In genomic region chr11:109902616-109903598, GRCm38 (mm10) we compare ENCODE assay signal across 9 mouse cellular contexts.
DNase-seq lines count a peak whose midpoint lies in the region; ATAC-seq and TF ChIP-seq lines count a peak whose summit lies in the region.
"Had no signal": no experiment of that assay in that cellular context is flagged by ENCODE, and none has a peak within 500 bp of the region (broad histone marks: within the 10 kb centered on the region; RNA-seq: fewer than 3 reads in every experiment).

No protein-coding gene starts in this region.

- TF ChIP-seq CTCF in midbrain, postnatal 0 days (IDR thresholded peaks at IDR 0.05), result no peak
- no peak for TF ChIP-seq CTCF in forebrain, postnatal 0 days (IDR thresholded peaks at IDR 0.05; ENCODE audit: low read depth)

- intact Hi-C loops in gastrocnemius, postnatal 14 days (cut with DNase I; ENCODE audit: low total_unique reads), result no loop called here

- H3K4me2 ChIP-seq in midbrain, postnatal 0 days (ENCODE audit: low read depth, low read length, poor library complexity, severe bottlenecking), result no peak overlapping the region
- no peak overlapping the region for H3K4me2 ChIP-seq in midbrain, embryonic 16.5 days (ENCODE audit: low read length)
- H3K4me2 ChIP-seq in forebrain, postnatal 0 days (ENCODE audit: low read depth), result no peak overlapping the region
- H3K4me2 ChIP-seq: liver, embryonic 15.5 days had no signal

- WGBS in midbrain, postnatal 0 days, result 39% methylated on average over 6 of the region's 6 CpGs
- 49% methylated on average over 6 of the region's 6 CpGs for WGBS in midbrain, embryonic 16.5 days
- WGBS in forebrain, postnatal 0 days, result 19% methylated on average over 6 of the region's 6 CpGs

- no peak for ATAC-seq in midbrain, postnatal 0 days (ENCODE audit: low FRiP score)
- no peak for ATAC-seq in midbrain, embryonic 16.5 days
- ATAC-seq in forebrain, postnatal 0 days, result peak; percentile 94

- H3K27me3 ChIP-seq in midbrain, postnatal 0 days (ENCODE audit: insufficient read depth, low read length), result no peaks in the 10 kb centered on the region
- no peaks in the 10 kb centered on the region for H3K27me3 ChIP-seq in midbrain, embryonic 16.5 days (ENCODE audit: control insufficient read depth, insufficient read depth, low read depth, low read length)
- no peaks in the 10 kb centered on the region for H3K27me3 ChIP-seq in forebrain, postnatal 0 days (ENCODE audit: insufficient read depth, low read length)
- H3K27me3 ChIP-seq: liver, embryonic 15.5 days had no signal

- no peak overlapping the region for H3K4me3 ChIP-seq in midbrain, postnatal 0 days (ENCODE audit: low read depth, low read length)
- no peak overlapping the region for H3K4me3 ChIP-seq in midbrain, embryonic 16.5 days (ENCODE audit: low read depth, low read length)
- H3K4me3 ChIP-seq in forebrain, postnatal 0 days (ENCODE audit: low read depth, low read length), result no peak overlapping the region
- H3K4me3 ChIP-seq: liver, embryonic 15.5 days had no signal

- no peaks in the 10 kb centered on the region for H3K9me3 ChIP-seq in midbrain, postnatal 0 days (ENCODE audit: low read length)
- no peaks in the 10 kb centered on the region for H3K9me3 ChIP-seq in midbrain, embryonic 16.5 days (replicated peaks; ENCODE audit: control insufficient read depth, low read length, poor library complexity, severe bottlenecking)
- H3K9me3 ChIP-seq in forebrain, postnatal 0 days (ENCODE audit: low read length), result no peaks in the 10 kb centered on the region
- H3K9me3 ChIP-seq: liver, embryonic 15.5 days had no signal

- DNase-seq in gastrocnemius, postnatal 14 days, result peak; percentile 30
- DNase-seq in gastrocnemius, postnatal 25 days, result no peak
- peak; percentile 83 for DNase-seq in midbrain, postnatal 0 days (ENCODE audit: low spot score)
- DNase-seq in forebrain, postnatal 0 days, result peak; percentile 86
- DNase-seq in skeletal muscle tissue, adult 2 months (ENCODE audit: low read depth, low spot score), result peak; percentile 70
- no peak for DNase-seq in frontal cortex, postnatal 10 days (ENCODE audit: low spot score in 2 of 2)
- DNase-seq in urinary bladder, postnatal 25 days (ENCODE audit: low spot score), result no peak

- no peak overlapping the region for H3K27ac ChIP-seq in midbrain, postnatal 0 days (ENCODE audit: low read depth, low read length)
- no peak overlapping the region for H3K27ac ChIP-seq in midbrain, embryonic 16.5 days (ENCODE audit: low read length)
- H3K27ac ChIP-seq in forebrain, postnatal 0 days (ENCODE audit: low read depth, low read length), result peak overlapping the region; percentile 45; the same call in 1 of the 2 replicates
- H3K27ac ChIP-seq: liver, embryonic 15.5 days had no signal

- no peaks in the 10 kb centered on the region for H3K4me1 ChIP-seq in midbrain, postnatal 0 days (ENCODE audit: insufficient read depth, low read length)
- peaks cover 10% of the 10 kb centered on the region for H3K4me1 ChIP-seq in midbrain, embryonic 16.5 days (ENCODE audit: control insufficient read depth, insufficient read depth, low read length)
- peaks cover 9% of the 10 kb centered on the region; the same call in 1 of the 2 replicates for H3K4me1 ChIP-seq in forebrain, postnatal 0 days (ENCODE audit: insufficient read depth)
- H3K4me1 ChIP-seq: liver, embryonic 15.5 days had no signal

- no peaks in the 10 kb centered on the region for H3K36me3 ChIP-seq in midbrain, postnatal 0 days (ENCODE audit: insufficient read depth, low read length)
- H3K36me3 ChIP-seq in midbrain, embryonic 16.5 days (ENCODE audit: control insufficient read depth, insufficient read depth, low read length), result no peaks in the 10 kb centered on the region
- no peaks in the 10 kb centered on the region for H3K36me3 ChIP-seq in forebrain, postnatal 0 days (ENCODE audit: insufficient read depth)
- H3K36me3 ChIP-seq: liver, embryonic 15.5 days had no signal

- no peak overlapping the region for H3K9ac ChIP-seq in midbrain, postnatal 0 days (replicated peaks; ENCODE audit: low read length, poor library complexity, severe bottlenecking)
- no peak overlapping the region for H3K9ac ChIP-seq in midbrain, embryonic 16.5 days (ENCODE audit: low read depth, low read length)
- H3K9ac ChIP-seq in forebrain, postnatal 0 days, result no peak overlapping the region
- H3K9ac ChIP-seq: liver, embryonic 15.5 days had no signal

Comparison
In these comparisons a context has a peak if more than half of its experiments do, and no peak if none do; other contexts are left out.
1. DNase-seq: peak in gastrocnemius, postnatal 14 days (single experiment), midbrain, postnatal 0 days (single experiment), forebrain, postnatal 0 days (single experiment) and skeletal muscle tissue, adult 2 months (single experiment); none in gastrocnemius, postnatal 25 days (single experiment), frontal cortex, postnatal 10 days (0 of 2) and urinary bladder, postnatal 25 days (single experiment).